Mouse (Mus musculus) myocyte (in vitro differentiated cells): ENCODE data around the gene Grin3b. TPM values are rescaled to one million over a fixed set of nuclear protein-coding genes. Genes with fewer than 3 reads are reported as not detected.

Experiments
- H3K27me3 ChIP-seq: one replicate; pipeline ENCODE4 v1.6.1; 2011; ENCODE audit not compliant: control insufficient read depth, insufficient read depth, insufficient read length
- H3K36me3 ChIP-seq: one replicate; pipeline ENCODE4 v1.6.1; 2011; ENCODE audit not compliant: control insufficient read depth, insufficient read depth
- H3K4me2 ChIP-seq: one replicate; pipeline ENCODE4 v1.6.1; 2011; ENCODE audit warnings: low read depth, control low read depth
- H3K4me3 ChIP-seq: one replicate; pipeline ENCODE4 v1.5.1; 2011; ENCODE audit warnings: mild to moderate bottlenecking, control low read depth, moderate library complexity
- H3K79me2 ChIP-seq: one replicate; pipeline ENCODE4 v1.6.1; 2011; ENCODE audit not compliant: control insufficient read depth, insufficient read depth
- H3ac ChIP-seq: one replicate; pipeline ENCODE4 v1.6.1; 2011; ENCODE audit not compliant: control insufficient read depth, insufficient read length
- CEBPB ChIP-seq: IDR thresholded peaks from 2 replicates; pipeline ENCODE4 v1.6.1; 2011; ENCODE audit warnings: mild to moderate bottlenecking, moderate library complexity; ENCODE audit not compliant: poor library complexity, insufficient read depth, severe bottlenecking
- E2F4 ChIP-seq: IDR thresholded peaks from one replicate; pipeline ENCODE4 v1.6.1; 2011; ENCODE audit warnings: mild to moderate bottlenecking, control low read depth, moderate library complexity; ENCODE audit not compliant: insufficient read depth
- MAX ChIP-seq: IDR thresholded peaks from one replicate; pipeline ENCODE4 v1.6.1; 2011; ENCODE audit warnings: low read depth, mild to moderate bottlenecking, control low read depth
- MYOD1 ChIP-seq, 3 experiments: IDR thresholded peaks; one replicate each; pipeline ENCODE4 v1.6.1; 2011; ENCODE audit warnings: control low read depth in 2 of 3, low read depth in 2 of 3, mild to moderate bottlenecking in 2 of 3, moderate library complexity in 1 of 3; ENCODE audit not compliant: insufficient read length in 2 of 3, control insufficient read depth in 1 of 3
- MYOG ChIP-seq, 3 experiments: IDR thresholded peaks; one replicate each; pipeline ENCODE4 v1.6.1; 2011; ENCODE audit warnings: control low read depth in 2 of 3, low read depth in 2 of 3, mild to moderate bottlenecking in 2 of 3; ENCODE audit not compliant: insufficient read length in 2 of 3, control insufficient read depth in 1 of 3, insufficient read depth in 1 of 3
- POLR2A ChIP-seq: IDR thresholded peaks from one replicate; pipeline ENCODE4 v1.6.1; 2011; ENCODE audit warnings: low read depth, mild to moderate bottlenecking, control low read depth, moderate library complexity; ENCODE audit not compliant: insufficient read length
- POLR2AphosphoS2 ChIP-seq: IDR thresholded peaks from one replicate; pipeline ENCODE4 v1.6.1; 2011; ENCODE audit warnings: low read depth, control low read depth; ENCODE audit not compliant: insufficient read length
- REST ChIP-seq: IDR thresholded peaks from one replicate; pipeline ENCODE4 v1.6.1; 2011; ENCODE audit warnings: mild to moderate bottlenecking, control low read depth, moderate library complexity; ENCODE audit not compliant: insufficient read depth, insufficient read length
- SRF ChIP-seq: IDR thresholded peaks from one replicate; pipeline ENCODE4 v1.6.1; 2011; ENCODE audit warnings: low read depth; ENCODE audit not compliant: control insufficient read depth, insufficient read length
- TCF12 ChIP-seq: IDR thresholded peaks from one replicate; pipeline ENCODE4 v1.6.1; 2011; ENCODE audit warnings: mild to moderate bottlenecking, control low read depth; ENCODE audit not compliant: poor library complexity, insufficient read depth, severe bottlenecking
- TCF3 ChIP-seq: IDR thresholded peaks from one replicate; pipeline ENCODE4 v1.6.1; 2011; ENCODE audit warnings: low read depth, control low read depth; ENCODE audit not compliant: insufficient read length
- USF1 ChIP-seq: IDR thresholded peaks from one replicate; pipeline ENCODE4 v1.6.1; 2011; ENCODE audit warnings: low read depth, mild to moderate bottlenecking, control low read depth, moderate library complexity
- polyA plus RNA-seq: library from polyadenylated mRNA; unstranded; fragments of >200 nt; fragmentation: generic; extraction: Trizol; gene quantifications from one replicate; pipeline ENCODE4 v1.2.1, GENCODE M21; 2012; ENCODE audit warnings: missing spikeins

Gene Grin3b
- polyA plus RNA-seq, 1 experiment = 0.73 TPM

DNA sequence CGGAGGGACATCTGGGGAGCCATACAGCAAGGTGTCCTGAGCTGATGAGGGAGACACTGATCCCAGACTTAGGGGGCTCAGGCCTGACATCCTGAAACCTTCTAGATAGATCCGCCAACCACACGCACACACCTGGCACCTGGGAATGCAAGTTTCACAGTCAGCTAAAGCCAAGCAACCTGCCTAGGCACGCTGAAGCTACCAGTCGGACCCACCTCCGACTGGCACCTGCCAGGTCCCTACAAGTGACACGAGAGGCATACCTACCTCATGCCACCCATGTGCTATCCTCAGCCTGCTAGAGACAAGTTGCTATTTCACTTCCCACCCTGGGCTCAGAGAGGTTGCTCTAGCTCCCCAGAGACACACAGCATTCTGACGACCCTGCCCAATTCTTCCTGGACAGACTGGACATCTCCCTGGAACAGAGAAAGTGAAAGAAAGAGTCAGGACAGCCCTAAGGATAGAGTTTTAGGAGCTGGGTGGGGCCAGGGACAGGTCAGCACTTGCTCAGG, 18.8 kb downstream of the Grin3b start:
- Histone ChIP-seq H3K27me3 (no peaks in the 10 kb centered on the region), H3K4me2 (peak overlapping the region; percentile 86), H3K4me3 (peak overlapping the region; percentile 74), H3K36me3 (peaks cover 3% of the 10 kb centered on the region), H3K79me2 (peaks cover 20% of the 10 kb centered on the region), H3ac (peak overlapping the region; percentile 53)
- TF ChIP-seq POLR2AphosphoS2 = no peak
- TF ChIP-seq POLR2A = no peak
- no peak for TF ChIP-seq CEBPB
- TF ChIP-seq MYOG (IDR thresholded peaks at IDR 0.05; ENCODE audit: control insufficient read depth in 1 of 3, insufficient read depth in 1 of 3, insufficient read length in 2 of 3, low read depth in 2 of 3) = no peak
- no peak for TF ChIP-seq MAX
- no peak for TF ChIP-seq USF1
- TF ChIP-seq TCF3 = no peak
- TF ChIP-seq E2F4 = no peak
- TF ChIP-seq TCF12 = no peak
- TF ChIP-seq REST = no peak
- no peak for TF ChIP-seq MYOD1 (IDR thresholded peaks at IDR 0.05; ENCODE audit: control insufficient read depth in 1 of 3, insufficient read length in 2 of 3, low read depth in 2 of 3)

DNA sequence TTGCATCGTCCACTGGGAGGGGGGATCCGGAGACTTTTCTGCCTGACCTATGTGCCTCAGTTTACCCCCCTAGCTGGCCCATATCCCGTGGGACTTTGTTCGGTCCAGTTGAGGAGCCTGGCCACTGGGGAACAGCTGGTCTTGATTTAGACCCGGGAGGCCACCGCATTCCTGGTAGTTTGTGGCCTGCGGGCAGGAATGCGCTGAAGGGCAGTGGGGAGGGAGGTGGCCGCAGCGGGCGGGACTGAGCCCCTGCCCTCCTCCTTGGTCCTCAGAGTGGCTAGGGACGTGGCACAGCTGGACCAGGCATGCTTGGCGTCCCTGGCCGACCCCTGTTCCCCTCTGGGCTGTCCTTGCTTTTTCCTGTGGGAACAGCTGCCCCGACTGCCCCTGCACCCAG, 19.4 kb downstream of the Grin3b start:
- peaks cover 20% of the 10 kb centered on the region for H3K79me2 ChIP-seq
- peak overlapping the region; percentile 86 for H3K4me2 ChIP-seq
- peak overlapping the region; percentile 74 for H3K4me3 ChIP-seq
- peak overlapping the region; percentile 53 for H3ac ChIP-seq
- H3K36me3 ChIP-seq = peaks cover 7% of the 10 kb centered on the region
- H3K27me3 ChIP-seq = no peaks in the 10 kb centered on the region
- TF ChIP-seq MYOD1 (IDR thresholded peaks at IDR 0.05; ENCODE audit: control insufficient read depth in 1 of 3, insufficient read length in 2 of 3, low read depth in 2 of 3) = peak in 2 of 3 experiments; percentile 60 to 88
- TF ChIP-seq CEBPB = no peak
- TF ChIP-seq POLR2AphosphoS2 = peak; percentile 43
- peak; percentile 16 for TF ChIP-seq TCF12
- peak; percentile 80 for TF ChIP-seq TCF3
- TF ChIP-seq MAX = no peak
- TF ChIP-seq POLR2A = peak; percentile 34
- TF ChIP-seq SRF = peak; percentile 24
- peak; percentile 42 to 93 (median 85) for TF ChIP-seq MYOG (IDR thresholded peaks at IDR 0.05; ENCODE audit: control insufficient read depth in 1 of 3, insufficient read depth in 1 of 3, insufficient read length in 2 of 3, low read depth in 2 of 3)
- TF ChIP-seq REST = no peak

DNA sequence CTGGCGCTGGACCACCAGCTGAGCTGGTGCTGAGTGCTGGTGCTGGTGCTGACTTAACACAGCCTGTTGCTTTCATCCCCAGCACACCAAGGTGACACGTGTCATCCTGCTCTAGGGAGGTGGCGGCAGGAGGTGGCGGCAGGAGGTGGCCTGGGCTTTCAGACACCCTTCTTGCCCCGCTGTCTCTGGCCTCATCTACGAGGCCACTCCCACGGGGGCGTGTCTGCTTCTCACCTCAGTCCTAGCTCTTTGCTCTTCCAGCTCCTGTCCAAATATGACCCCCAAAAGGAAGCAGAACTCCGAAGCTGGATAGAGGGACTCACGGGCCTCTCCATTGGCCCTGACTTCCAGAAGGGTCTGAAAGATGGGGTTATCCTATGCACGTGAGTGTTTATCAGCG, 20.6 kb downstream of the Grin3b start:
- TF ChIP-seq USF1 (no peak), TCF3 (no peak), POLR2A (no peak), CEBPB (no peak)
- Histone ChIP-seq H3K36me3 (peaks cover 9% of the 10 kb centered on the region), H3K4me3 (no peak overlapping the region), H3ac (no peak overlapping the region), H3K4me2 (no peak overlapping the region), H3K27me3 (no peaks in the 10 kb centered on the region), H3K79me2 (peaks cover 20% of the 10 kb centered on the region)

DNA sequence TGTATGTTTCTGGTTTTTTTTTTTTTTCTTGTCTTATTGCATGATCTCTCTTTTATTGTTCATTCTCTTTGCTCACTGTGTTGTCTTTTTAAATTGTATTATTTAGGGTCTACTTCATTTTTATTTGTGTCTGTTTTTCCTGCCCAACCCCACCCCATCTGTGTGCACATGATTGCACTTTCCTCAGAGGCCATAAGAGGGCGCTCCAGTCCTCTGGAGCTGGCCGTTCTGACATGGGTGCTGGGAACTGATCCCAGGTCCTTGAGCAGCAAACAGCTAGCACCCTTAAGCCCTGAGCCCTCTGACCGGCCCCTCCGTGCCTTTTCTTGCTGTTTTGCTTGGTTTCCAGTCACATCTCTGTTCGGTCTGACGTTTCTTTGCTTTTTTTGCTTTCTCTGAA, 21.0 kb downstream of the Grin3b start:
- Histone ChIP-seq H3K4me2 (no peak overlapping the region), H3ac (no peak overlapping the region), H3K27me3 (no peaks in the 10 kb centered on the region), H3K36me3 (peaks cover 9% of the 10 kb centered on the region), H3K79me2 (peaks cover 20% of the 10 kb centered on the region), H3K4me3 (no peak overlapping the region)
- TF ChIP-seq CEBPB (no peak), MYOG (IDR thresholded peaks at IDR 0.05; ENCODE audit: control insufficient read depth in 1 of 3, insufficient read depth in 1 of 3, insufficient read length in 2 of 3, low read depth in 2 of 3) (no peak), MAX (no peak), REST (no peak), USF1 (no peak), POLR2A (no peak), TCF3 (no peak), E2F4 (no peak), MYOD1 (IDR thresholded peaks at IDR 0.05; ENCODE audit: control insufficient read depth in 1 of 3, insufficient read length in 2 of 3, low read depth in 2 of 3) (no peak), TCF12 (no peak), SRF (no peak), POLR2AphosphoS2 (no peak)

DNA sequence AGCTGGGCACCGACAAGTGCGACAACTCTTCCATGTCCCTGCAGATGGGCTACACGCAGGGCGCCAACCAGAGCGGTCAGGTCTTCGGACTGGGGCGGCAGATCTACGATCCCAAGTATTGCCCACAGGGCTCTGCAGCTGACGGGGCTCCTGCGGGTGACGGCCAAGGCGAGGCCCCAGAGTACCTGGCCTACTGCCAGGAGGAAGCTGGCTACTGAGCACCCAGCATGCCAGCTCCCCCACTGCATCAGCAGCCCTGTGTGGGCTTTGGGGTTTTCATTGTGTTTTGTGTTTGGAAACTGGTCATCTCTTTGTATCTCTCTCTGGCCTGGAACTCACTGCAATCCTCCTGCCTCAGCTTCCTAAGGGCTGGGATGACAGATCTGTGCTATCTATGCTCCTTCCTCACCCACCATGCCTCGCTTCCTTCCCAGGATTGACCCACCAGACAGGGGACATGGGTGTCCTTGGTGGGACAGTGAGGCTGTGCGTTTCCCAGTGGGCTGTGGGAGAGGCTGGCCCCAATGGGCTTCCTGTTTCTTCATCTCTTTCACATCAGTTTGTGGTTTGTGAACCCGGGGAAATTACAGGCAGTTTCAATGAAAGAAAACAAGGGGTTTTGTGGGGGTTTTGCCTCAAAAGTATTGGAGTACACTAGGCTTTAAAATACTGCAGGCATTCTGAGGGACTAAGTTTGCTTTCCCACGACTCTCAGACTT, 24.0 kb downstream of the Grin3b start:
- Histone ChIP-seq H3K79me2 (peaks cover 9% of the 10 kb centered on the region), H3K27me3 (no peaks in the 10 kb centered on the region), H3K36me3 (peaks cover 9% of the 10 kb centered on the region), H3K4me3 (no peak overlapping the region), H3K4me2 (no peak overlapping the region), H3ac (no peak overlapping the region)
- TF ChIP-seq TCF12 (no peak), REST (no peak), E2F4 (no peak), POLR2AphosphoS2 (no peak), MAX (no peak), TCF3 (no peak)
